Mouse (Mus musculus): ENCODE measurements at regions not wholly inside any gene's neighbourhood (a gene's known extent, or its start where the extent isn't known, plus 50 kb on each side); places are given as distances from the start of the nearest gene placed in this dataset.

- TF ChIP-seq CTCF (IDR thresholded peaks at IDR 0.05; ENCODE audit: insufficient read depth, low read length) (no peak), POLR2A (IDR thresholded peaks at IDR 0.05; ENCODE audit: borderline replicate concordance, extremely low read depth, low read depth, low read length) (no peak)
Measured at GRCm38 (mm10) chr4:33840119-33840518, 84.3 kb upstream of the Cnr1 start.
